Mouse (Mus musculus) midbrain, embryonic 10.5 days (tissue): ENCODE measurements around the gene Gen1. TPM values are rescaled to one million over a fixed set of nuclear protein-coding genes. Genes with fewer than 3 reads are reported as not detected.

Experiments
- DNase-seq: peaks from one replicate; pipeline ENCODE4 v3.0.0-alpha.2; 2017; ENCODE audit warnings: low spot score
- H3K27ac ChIP-seq: fragments of 300-500 bp; sonication (generic); replicated peaks from 2 replicates; pipeline ENCODE4 v1.5.1; 2016; ENCODE audit warnings: mild to moderate bottlenecking
- H3K27me3 ChIP-seq: fragments of 300-500 bp; sonication (generic); 2 replicates; pipeline ENCODE4 v1.6.1; 2016; ENCODE audit warnings: low read depth, mild to moderate bottlenecking; ENCODE audit not compliant: poor library complexity, severe bottlenecking
- H3K36me3 ChIP-seq: fragments of 300-500 bp; sonication (generic); 2 replicates; pipeline ENCODE4 v1.6.1; 2016; ENCODE audit warnings: mild to moderate bottlenecking, moderate library complexity
- H3K4me1 ChIP-seq: fragments of 300-500 bp; sonication (generic); 2 replicates; pipeline ENCODE4 v1.6.1; 2016
- H3K4me3 ChIP-seq: fragments of 300-500 bp; sonication (generic); 2 replicates; pipeline ENCODE4 v1.5.1; 2016; ENCODE audit warnings: mild to moderate bottlenecking, moderate library complexity
- H3K9me3 ChIP-seq: fragments of 300-500 bp; sonication (generic); replicated peaks from 2 replicates; pipeline ENCODE4 v1.6.1; 2016; ENCODE audit warnings: mild to moderate bottlenecking
- WGBS: fragments of 180-500 bp; shearing (Covaris S2); methylation state at CpG from one replicate; pipeline ENCODE4 v1.1.7; 2016; 5-methylcytosine and 5-hydroxymethylcytosine counted together
- microRNA-seq: library from miRNA; unstranded; fragments of <30 nt; microRNA quantifications from one replicate; pipeline ENCODE4, GENCODE M21; 2017
- polyA plus RNA-seq: library from polyadenylated mRNA; unstranded; fragments of >200 nt; fragmentation: Nextera tagmentation; extraction: Ambion mirVana; gene quantifications from 2 replicates; pipeline ENCODE4 v1.2.1, GENCODE M21; 2016

The Gen1 gene
- polyA plus RNA-seq, 1 experiment from 2014 or later, result 15.3 TPM

DNA sequence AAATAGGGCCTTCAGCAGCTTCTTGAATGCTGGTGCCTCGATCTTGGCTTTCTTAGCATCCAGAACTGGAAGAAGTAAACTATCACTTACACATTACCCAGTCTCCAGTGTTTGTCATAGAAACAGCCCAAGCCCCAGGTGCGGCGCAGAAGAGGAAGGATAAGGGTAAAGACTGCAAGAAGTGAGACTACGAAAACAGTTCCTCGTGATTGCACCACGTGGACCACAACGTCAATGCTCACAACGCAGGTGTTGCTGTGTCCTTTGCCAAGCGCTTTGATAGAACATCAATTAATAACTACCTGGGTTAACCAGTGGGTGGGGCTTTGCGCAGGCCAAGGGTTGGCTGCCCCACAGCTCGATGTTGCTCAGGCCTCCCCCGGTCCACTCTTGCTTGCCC is 64.9 kb downstream of the Gen1 start:
- Histone ChIP-seq H3K4me3 (no peak overlapping the region), H3K27me3 (no peaks in the 10 kb centered on the region), H3K36me3 (no peaks in the 10 kb centered on the region), H3K27ac (no peak overlapping the region), H3K9me3 (no peaks in the 10 kb centered on the region), H3K4me1 (peaks cover 22% of the 10 kb centered on the region)
- DNase-seq, result no peak
- 93% methylated on average over 12 of the region's 12 CpGs for WGBS

GRCm38 (mm10) chr12:11198551-11198950 is 67.0 kb downstream of the Gen1 start:
- Histone ChIP-seq H3K4me3 (no peak overlapping the region), H3K27ac (no peak overlapping the region), H3K36me3 (no peaks in the 10 kb centered on the region), H3K27me3 (no peaks in the 10 kb centered on the region), H3K9me3 (no peaks in the 10 kb centered on the region), H3K4me1 (peaks cover 22% of the 10 kb centered on the region)
- DNase-seq, result no peak
- 31% methylated on average over 2 of the region's 2 CpGs for WGBS

GRCm38 (mm10) chr12:11198026-11198425 is 67.6 kb downstream of the Gen1 start:
- Histone ChIP-seq H3K4me1 (peaks cover 22% of the 10 kb centered on the region), H3K27me3 (no peaks in the 10 kb centered on the region), H3K36me3 (no peaks in the 10 kb centered on the region), H3K27ac (no peak overlapping the region), H3K9me3 (no peaks in the 10 kb centered on the region), H3K4me3 (no peak overlapping the region)
- no peak for DNase-seq
- 34% methylated on average over 4 of the region's 4 CpGs for WGBS

GRCm38 (mm10) chr12:11196830-11197229 is 68.8 kb downstream of the Gen1 start:
- Histone ChIP-seq H3K9me3 (no peaks in the 10 kb centered on the region), H3K27ac (no peak overlapping the region; the same call in 1 of the 2 replicates), H3K27me3 (no peaks in the 10 kb centered on the region), H3K4me1 (peaks cover 22% of the 10 kb centered on the region), H3K4me3 (no peak overlapping the region), H3K36me3 (no peaks in the 10 kb centered on the region)
- WGBS, result 51% methylated on average over 5 of the region's 5 CpGs
- no peak for DNase-seq

- peak overlapping the region; percentile 37 for H3K4me3 ChIP-seq
- H3K36me3 ChIP-seq, result no peaks in the 10 kb centered on the region
- peaks cover 22% of the 10 kb centered on the region for H3K4me1 ChIP-seq
- WGBS, result 10% methylated on average over 16 of the region's 19 CpGs
- peak; percentile 86 for DNase-seq
- no peaks in the 10 kb centered on the region for H3K9me3 ChIP-seq
- H3K27me3 ChIP-seq, result no peaks in the 10 kb centered on the region
- no peak overlapping the region; the same call in 1 of the 2 replicates for H3K27ac ChIP-seq
These were observed 69.4 kb downstream of the Gen1 start for GRCm38 (mm10) chr12:11196142-11196597.

DNA sequence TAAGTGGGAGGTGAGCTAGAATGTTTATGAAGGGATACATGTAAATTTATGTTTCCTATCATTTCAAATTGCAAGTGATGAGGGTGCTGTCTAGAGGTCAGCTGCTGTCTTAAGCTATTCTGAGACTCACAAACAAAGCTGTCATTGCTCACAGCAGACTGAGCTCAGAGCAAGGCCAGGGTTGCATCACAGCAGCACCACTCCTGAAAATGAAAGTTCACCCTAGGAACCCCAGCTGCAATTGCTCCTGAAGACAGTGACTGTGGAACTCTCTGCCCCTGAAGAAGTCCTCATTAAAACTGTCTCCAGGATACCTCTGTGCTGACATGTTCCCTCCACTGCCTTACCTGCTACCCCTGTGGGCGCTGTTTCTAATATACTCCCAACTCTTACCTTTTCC is 70.6 kb downstream of the Gen1 start:
- 90% methylated on average over 1 of the region's 1 CpGs for WGBS
- Histone ChIP-seq H3K27ac (no peak overlapping the region), H3K36me3 (no peaks in the 10 kb centered on the region), H3K4me1 (peaks cover 22% of the 10 kb centered on the region), H3K27me3 (no peaks in the 10 kb centered on the region), H3K9me3 (no peaks in the 10 kb centered on the region), H3K4me3 (no peak overlapping the region)
- no peak for DNase-seq

Small RNAs within 50 kb of the gene (microRNA-seq; reads per million reads assigned to microRNA genes)
- gene Mir7675, result not detected

Other genes with a start within 250 kb of the Gen1 start
- 0.26 and 0.39 TPM in 2 replicates for gene Kcns3, start 114.7 kb downstream of the Gen1 start, polyA plus RNA-seq
- gene Msgn1, start 56.8 kb downstream of the Gen1 start, polyA plus RNA-seq, result not detected in 2 replicates
- gene Smc6, start 85 bp upstream of the Gen1 start, polyA plus RNA-seq, result 130 TPM in 2 replicates
- gene Vsnl1, start 170.8 kb upstream of the Gen1 start, polyA plus RNA-seq, result 0.72 and 0.75 TPM in 2 replicates
- gene Rad51ap2, start 190.3 kb upstream of the Gen1 start, polyA plus RNA-seq, result 0.28 and 0.63 TPM in 2 replicates